Mouse (Mus musculus) CH12.LX (cell line): ENCODE measurements around the gene Srcin1.

Source experiments
- CTCF ChIP-seq, 2 experiments: IDR thresholded peaks in 1 of 2; conservative IDR thresholded peaks in 1 of 2; 2 replicates each; pipeline ENCODE4 v1.5.1; 2011 to 2012; ENCODE audit warnings: low read depth in 2 of 2, low read length in 2 of 2, improper control_type of control experiment in 1 of 2, inconsistent platforms in 1 of 2, mild to moderate bottlenecking in 1 of 2, moderate library complexity in 1 of 2
- ELF1 ChIP-seq: IDR thresholded peaks from 2 replicates; pipeline ENCODE4 v1.6.1; 2014; ENCODE audit warnings: low read depth, mild to moderate bottlenecking, inconsistent platforms, low read length, improper control_type of control experiment
- MAZ ChIP-seq: IDR thresholded peaks from 2 replicates; pipeline ENCODE4 v1.6.1; 2012; ENCODE audit warnings: low read depth, mild to moderate bottlenecking, inconsistent platforms, low read length, improper control_type of control experiment, moderate library complexity
- NRF1 ChIP-seq: IDR thresholded peaks from 2 replicates; pipeline ENCODE4 v1.6.1; 2014; ENCODE audit warnings: low read depth, mild to moderate bottlenecking, inconsistent platforms, low read length, improper control_type of control experiment, moderate library complexity
- POLR2A ChIP-seq: IDR thresholded peaks from 2 replicates; pipeline ENCODE4 v1.6.1; 2011; ENCODE audit warnings: low read depth, mild to moderate bottlenecking, improper control_type of control experiment, low read length
- RAD21 ChIP-seq: IDR thresholded peaks from 2 replicates; pipeline ENCODE4 v1.6.1; 2011; ENCODE audit warnings: low read depth, mild to moderate bottlenecking, low read length, improper control_type of control experiment, moderate library complexity
- RCOR1 ChIP-seq: conservative IDR thresholded peaks from 2 replicates; pipeline ENCODE4 v1.6.1; 2012; ENCODE audit warnings: low read depth, mild to moderate bottlenecking, inconsistent platforms, low read length, improper control_type of control experiment
- UBTF ChIP-seq: IDR thresholded peaks from 2 replicates; pipeline ENCODE4 v1.6.1; 2012; ENCODE audit warnings: low read depth, mild to moderate bottlenecking, inconsistent platforms, low read length, improper control_type of control experiment, moderate library complexity
- ZMIZ1 ChIP-seq: IDR thresholded peaks from 2 replicates; pipeline ENCODE4 v1.6.1; 2012; ENCODE audit warnings: low read depth, mild to moderate bottlenecking, inconsistent platforms, low read length, improper control_type of control experiment

DNA sequence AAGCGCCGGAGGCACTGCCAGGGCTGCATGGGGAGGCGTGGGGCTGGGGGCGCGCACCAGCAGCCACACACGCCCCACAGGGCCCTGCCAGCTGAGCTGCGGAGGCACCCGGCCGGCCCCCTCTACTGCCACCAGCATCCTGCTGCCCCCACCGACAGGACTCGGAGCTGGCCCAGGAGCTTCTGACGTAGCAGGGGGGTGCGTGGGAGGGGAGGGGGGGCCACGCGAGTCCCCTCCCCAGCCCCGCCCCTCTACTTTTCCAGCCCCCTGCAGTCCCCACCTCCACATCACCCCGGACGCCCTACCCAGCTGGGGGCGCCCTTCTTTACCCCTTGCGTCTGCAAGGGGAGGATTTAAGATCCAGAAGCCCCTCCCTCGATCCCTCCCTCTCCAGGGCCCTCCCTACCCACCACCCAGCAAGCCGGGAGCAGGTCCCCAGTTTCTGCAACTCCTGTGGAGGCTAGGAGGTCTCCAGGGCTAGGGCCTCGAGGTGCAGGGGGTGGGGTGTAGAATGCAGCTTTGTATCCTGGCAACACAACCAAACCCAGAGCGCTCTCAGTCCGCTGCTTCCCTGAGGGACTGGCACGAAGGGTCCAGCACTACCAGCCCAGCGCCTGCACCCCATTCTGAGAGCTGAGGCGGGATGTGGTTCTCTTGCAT, 2.0 kb downstream of the Srcin1 start:
- 0 out of 4 replicates have a peak, but pooled peaks of 1 of the 2 experiments have one; percentile 8 for TF ChIP-seq CTCF (conservative IDR thresholded peaks at IDR 0.05 in 1 of 2, IDR thresholded peaks at IDR 0.05 in 1 of 2; ENCODE audit: low read depth in 2 of 2, low read length in 2 of 2)
- no peak for TF ChIP-seq RAD21
- no peak for TF ChIP-seq MAZ
- no peak for TF ChIP-seq UBTF
- TF ChIP-seq NRF1: no peak
- TF ChIP-seq POLR2A: no peak
- no peak for TF ChIP-seq ZMIZ1
- TF ChIP-seq ELF1: no peak
- TF ChIP-seq RCOR1: no peak
